Mouse (Mus musculus): ENCODE measurements around the gene Ffar4. TPM values are rescaled to one million over a fixed set of nuclear protein-coding genes. Genes with fewer than 3 reads are reported as not detected.

Ffar4 gene
- polyA plus RNA-seq, 1 experiment from 2014 or later, result not detected

DNA sequence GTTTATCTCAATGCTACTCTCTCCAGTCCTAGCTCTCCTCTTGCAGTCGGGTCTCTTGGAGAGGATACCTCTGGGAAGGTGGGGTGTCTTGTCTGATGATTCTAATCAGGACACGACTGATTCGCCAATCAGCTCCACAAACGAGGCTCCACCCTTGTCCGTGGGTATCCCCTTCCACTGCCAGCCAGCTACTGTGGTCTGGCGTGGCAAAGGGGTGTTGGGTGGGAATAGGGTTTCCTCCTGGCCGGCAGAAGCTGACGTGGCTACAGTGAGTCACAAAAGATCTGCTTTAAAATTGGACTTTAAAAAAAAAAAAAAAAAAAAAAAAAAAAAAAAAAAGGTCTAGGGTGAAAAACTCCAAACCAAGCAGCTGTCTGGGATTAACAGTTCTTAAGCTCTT, 14.2 kb downstream of the Ffar4 start:
- no peaks in the 10 kb centered on the region for H3K27me3 ChIP-seq
- no peak overlapping the region for H3K4me2 ChIP-seq
- no peak overlapping the region for H3K27ac ChIP-seq (replicated peaks)
- H3K4me1 ChIP-seq (replicated peaks), result no peaks in the 10 kb centered on the region
- H3K9ac ChIP-seq, result no peak overlapping the region
- H3K9me3 ChIP-seq, result no peaks in the 10 kb centered on the region
- H3K4me3 ChIP-seq, result no peak overlapping the region
- H3K36me3 ChIP-seq, result no peaks in the 10 kb centered on the region
- ATAC-seq (ENCODE audit: low read depth), result no peak
- WGBS, result 85% methylated on average over 8 of the region's 8 CpGs

- Histone ChIP-seq H3K27me3 (no peaks in the 10 kb centered on the region), H3K9ac (no peak overlapping the region), H3K4me1 (replicated peaks) (no peaks in the 10 kb centered on the region), H3K36me3 (no peaks in the 10 kb centered on the region), H3K4me2 (no peak overlapping the region), H3K27ac (replicated peaks) (no peak overlapping the region), H3K9me3 (no peaks in the 10 kb centered on the region), H3K4me3 (no peak overlapping the region)
- WGBS, result 55% methylated on average over 4 of the region's 4 CpGs
- ATAC-seq (ENCODE audit: low read depth), result no peak
These were observed 15.7 kb downstream of the Ffar4 start for GRCm38 (mm10) chr19:38112575-38112974.

- Histone ChIP-seq H3K27me3 (no peaks in the 10 kb centered on the region), H3K4me1 (replicated peaks) (no peaks in the 10 kb centered on the region), H3K9ac (no peak overlapping the region), H3K36me3 (no peaks in the 10 kb centered on the region), H3K27ac (replicated peaks) (no peak overlapping the region), H3K4me2 (no peak overlapping the region), H3K9me3 (no peaks in the 10 kb centered on the region), H3K4me3 (no peak overlapping the region)
- 87% methylated on average over 7 of the region's 7 CpGs for WGBS
- no peak for ATAC-seq (ENCODE audit: low read depth)
These were observed 18.1 kb downstream of the Ffar4 start for GRCm38 (mm10) chr19:38114834-38115491.

GRCm38 (mm10) chr19:38120123-38120760, 23.4 kb downstream of the Ffar4 start:
- H3K27me3 ChIP-seq, result peaks cover 32% of the 10 kb centered on the region
- peaks cover 5% of the 10 kb centered on the region; the same call in 1 of the 2 replicates for H3K4me1 ChIP-seq (replicated peaks)
- WGBS, result 87% methylated on average over 5 of the region's 5 CpGs
- ATAC-seq (ENCODE audit: low read depth), result no peak
- no peak overlapping the region for H3K4me3 ChIP-seq
- H3K36me3 ChIP-seq, result no peaks in the 10 kb centered on the region
- no peak overlapping the region for H3K9ac ChIP-seq
- H3K9me3 ChIP-seq, result no peaks in the 10 kb centered on the region
- H3K4me2 ChIP-seq, result no peak overlapping the region
- H3K27ac ChIP-seq (replicated peaks), result no peak overlapping the region

DNA sequence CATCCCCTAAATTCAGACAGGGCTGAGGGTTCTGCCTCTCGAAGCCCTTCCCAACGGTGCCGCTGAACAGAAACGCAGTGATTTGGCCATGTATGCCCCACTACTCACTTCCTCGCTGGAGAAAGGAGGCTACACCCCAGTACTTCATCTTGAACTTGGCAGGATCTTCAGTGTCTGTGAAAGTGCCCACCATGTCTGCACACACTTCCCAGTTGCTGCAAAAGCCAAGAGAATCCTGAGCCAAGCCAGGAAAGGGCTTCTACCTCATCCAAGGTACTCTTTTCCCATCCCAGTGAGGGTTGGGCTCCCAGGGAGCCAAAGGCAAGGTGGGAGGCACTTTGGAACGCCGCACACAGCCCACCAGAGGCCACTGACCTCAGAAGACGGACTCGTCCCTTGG, 27.1 kb downstream of the Ffar4 start:
- ATAC-seq (ENCODE audit: low read depth), result 0 out of 2 replicates have a peak, but pooled peaks have one; percentile 19
- Histone ChIP-seq H3K4me3 (peak overlapping the region; percentile 53), H3K9me3 (no peaks in the 10 kb centered on the region), H3K4me1 (replicated peaks) (peaks cover 5% of the 10 kb centered on the region; the same call in 1 of the 2 replicates), H3K27me3 (peaks cover 42% of the 10 kb centered on the region), H3K4me2 (peak overlapping the region; percentile 80), H3K36me3 (no peaks in the 10 kb centered on the region), H3K27ac (replicated peaks) (no peak overlapping the region), H3K9ac (no peak overlapping the region)
- 26% methylated on average over 9 of the region's 9 CpGs for WGBS

- Histone ChIP-seq H3K4me3 (peak overlapping the region; percentile 53), H3K36me3 (no peaks in the 10 kb centered on the region), H3K27me3 (peaks cover 42% of the 10 kb centered on the region), H3K9ac (peak overlapping the region; percentile 73), H3K4me1 (replicated peaks) (peaks cover 5% of the 10 kb centered on the region; the same call in 1 of the 2 replicates), H3K9me3 (no peaks in the 10 kb centered on the region), H3K27ac (replicated peaks) (no peak overlapping the region), H3K4me2 (peak overlapping the region; percentile 80)
- peak; percentile 80 for ATAC-seq (ENCODE audit: low read depth)
- WGBS, result 2% methylated on average over 60 of the region's 77 CpGs
These were observed 27.7 kb downstream of the Ffar4 start for GRCm38 (mm10) chr19:38124401-38125218.

GRCm38 (mm10) chr19:38125219-38125610, 28.3 kb downstream of the Ffar4 start, which contains the start of gene Rbp4:
Gene Rbp4, minus strand, starts transcription at chr19:38125281.
- no peak for ATAC-seq (ENCODE audit: low read depth)
- Histone ChIP-seq H3K27ac (replicated peaks) (no peak within 1 kb of the TSS), H3K36me3 (no peaks in the 10 kb centered on the region), H3K4me3 (peak within 1 kb of the TSS; percentile 53), H3K4me2 (peak within 1 kb of the TSS; percentile 80), H3K9me3 (no peaks in the 10 kb centered on the region), H3K27me3 (peaks cover 42% of the 10 kb centered on the region), H3K9ac (peak within 1 kb of the TSS; percentile 73), H3K4me1 (replicated peaks) (peaks cover 5% of the 10 kb centered on the region; the same call in 1 of the 2 replicates)
- WGBS, result 65% methylated on average over 6 of the region's 6 CpGs

DNA sequence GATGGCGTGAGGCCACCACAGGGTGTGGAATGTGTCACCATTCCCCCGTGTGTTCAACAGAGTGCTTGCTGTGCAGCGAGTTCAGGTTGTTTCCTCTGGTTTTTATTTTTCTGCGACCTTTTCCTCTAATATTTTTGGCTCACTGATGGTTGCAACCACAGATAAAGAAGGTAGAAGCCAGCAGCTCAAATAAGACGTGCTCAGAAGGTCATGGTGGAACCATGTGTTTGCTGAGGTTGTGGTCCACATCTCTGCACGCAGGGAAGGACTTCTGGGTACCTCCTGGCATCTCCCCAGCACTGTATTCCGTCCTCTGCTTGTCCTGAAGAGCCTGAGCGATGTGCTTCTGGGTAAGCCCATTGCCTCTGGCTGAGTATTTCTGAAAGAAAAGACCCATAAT, 29.8 kb downstream of the Ffar4 start:
- Histone ChIP-seq H3K36me3 (no peaks in the 10 kb centered on the region), H3K4me3 (no peak overlapping the region), H3K9ac (no peak overlapping the region), H3K9me3 (no peaks in the 10 kb centered on the region), H3K4me1 (replicated peaks) (peaks cover 5% of the 10 kb centered on the region; the same call in 1 of the 2 replicates), H3K4me2 (no peak overlapping the region), H3K27me3 (peaks cover 42% of the 10 kb centered on the region), H3K27ac (replicated peaks) (no peak overlapping the region)
- 76% methylated on average over 8 of the region's 8 CpGs for WGBS
- no peak for ATAC-seq (ENCODE audit: low read depth)

- no peaks in the 10 kb centered on the region for H3K36me3 ChIP-seq
- H3K27me3 ChIP-seq, result no peaks in the 10 kb centered on the region
- ATAC-seq (ENCODE audit: low read depth), result no peak
- no peak within 1 kb of the TSS for H3K4me3 ChIP-seq
- H3K27ac ChIP-seq (replicated peaks), result no peak within 1 kb of the TSS
- H3K9ac ChIP-seq, result no peak within 1 kb of the TSS
- no peaks in the 10 kb centered on the region for H3K9me3 ChIP-seq
- no peak within 1 kb of the TSS for H3K4me2 ChIP-seq
- 82% methylated on average over 6 of the region's 6 CpGs for WGBS
- no peaks in the 10 kb centered on the region for H3K4me1 ChIP-seq (replicated peaks)
These were observed 35.6 kb downstream of the Ffar4 start, which contains the start of gene Pde6c for GRCm38 (mm10) chr19:38132481-38132880. Gene Pde6c, plus strand, starts transcription at chr19:38132781.

GRCm38 (mm10) chr19:38133986-38134385, 37.1 kb downstream of the Ffar4 start:
- 85% methylated on average over 11 of the region's 11 CpGs for WGBS
- Histone ChIP-seq H3K9me3 (no peaks in the 10 kb centered on the region), H3K9ac (no peak overlapping the region), H3K4me3 (no peak overlapping the region), H3K4me2 (no peak overlapping the region), H3K27me3 (no peaks in the 10 kb centered on the region), H3K36me3 (no peaks in the 10 kb centered on the region), H3K4me1 (replicated peaks) (no peaks in the 10 kb centered on the region), H3K27ac (replicated peaks) (no peak overlapping the region)
- no peak for ATAC-seq (ENCODE audit: low read depth)

GRCm38 (mm10) chr19:38134806-38135205, 37.9 kb downstream of the Ffar4 start:
- no peak overlapping the region for H3K9ac ChIP-seq
- H3K9me3 ChIP-seq, result no peaks in the 10 kb centered on the region
- no peak overlapping the region for H3K27ac ChIP-seq (replicated peaks)
- H3K27me3 ChIP-seq, result no peaks in the 10 kb centered on the region
- no peaks in the 10 kb centered on the region for H3K36me3 ChIP-seq
- H3K4me1 ChIP-seq (replicated peaks), result no peaks in the 10 kb centered on the region
- H3K4me3 ChIP-seq, result no peak overlapping the region
- no peak for ATAC-seq (ENCODE audit: low read depth)
- WGBS, result 91% methylated on average over 6 of the region's 6 CpGs
- H3K4me2 ChIP-seq, result no peak overlapping the region

Measured in neural tube, embryonic 13.5 days (tissue).